Mouse (Mus musculus): ENCODE data around the gene Trit1.
A peak's percentile ranks its signal among the peaks of the same experiment; 100 is the strongest.
"Not testable (repeated sequence)": the region's sequence is repeated elsewhere in the genome, so short reads cannot be mapped to it uniquely, and the experiment has no call there.

Trit1 gene

DNA sequence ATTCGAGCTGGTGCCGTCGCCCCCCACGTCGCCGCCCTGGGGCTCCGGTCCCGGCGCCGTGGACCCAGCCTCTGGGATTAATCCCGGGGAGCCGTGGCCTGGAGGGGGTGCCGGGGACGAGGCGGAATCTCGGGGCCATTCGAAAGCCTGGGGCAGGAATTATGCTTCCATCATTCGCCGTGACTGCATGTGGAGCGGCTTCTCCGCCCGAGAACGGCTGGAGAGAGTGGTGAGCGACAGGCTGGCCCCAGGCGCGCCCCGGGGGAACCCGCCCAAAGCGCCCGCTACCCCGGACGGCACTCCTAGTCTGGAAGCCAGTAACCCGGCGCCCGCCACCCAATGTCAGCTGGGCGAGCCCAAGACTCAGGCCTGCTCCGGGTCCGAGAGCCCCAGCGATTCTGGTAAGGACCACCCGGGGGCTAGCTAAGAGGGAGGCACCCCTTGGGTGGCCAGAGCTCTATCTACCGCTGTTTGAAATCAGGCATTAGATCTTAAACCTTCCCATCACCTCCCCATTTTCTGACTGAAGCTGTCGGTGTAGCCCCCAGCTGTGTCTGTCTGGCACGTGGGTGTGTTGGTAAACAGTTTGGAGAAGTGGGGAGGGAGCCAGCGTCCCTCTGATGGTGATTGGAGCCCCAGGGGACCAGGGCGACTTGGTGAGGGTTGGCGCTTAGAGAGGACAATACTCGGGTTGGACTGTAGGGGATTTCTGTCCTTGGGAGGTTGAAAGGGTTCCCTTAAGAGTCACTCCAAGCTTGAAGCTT, 19.6 kb upstream of the Trit1 start:
- ATAC-seq (ENCODE audit: insufficient number of reproducible peaks, low FRiP score, low TSS enrichment), result no peak

DNA sequence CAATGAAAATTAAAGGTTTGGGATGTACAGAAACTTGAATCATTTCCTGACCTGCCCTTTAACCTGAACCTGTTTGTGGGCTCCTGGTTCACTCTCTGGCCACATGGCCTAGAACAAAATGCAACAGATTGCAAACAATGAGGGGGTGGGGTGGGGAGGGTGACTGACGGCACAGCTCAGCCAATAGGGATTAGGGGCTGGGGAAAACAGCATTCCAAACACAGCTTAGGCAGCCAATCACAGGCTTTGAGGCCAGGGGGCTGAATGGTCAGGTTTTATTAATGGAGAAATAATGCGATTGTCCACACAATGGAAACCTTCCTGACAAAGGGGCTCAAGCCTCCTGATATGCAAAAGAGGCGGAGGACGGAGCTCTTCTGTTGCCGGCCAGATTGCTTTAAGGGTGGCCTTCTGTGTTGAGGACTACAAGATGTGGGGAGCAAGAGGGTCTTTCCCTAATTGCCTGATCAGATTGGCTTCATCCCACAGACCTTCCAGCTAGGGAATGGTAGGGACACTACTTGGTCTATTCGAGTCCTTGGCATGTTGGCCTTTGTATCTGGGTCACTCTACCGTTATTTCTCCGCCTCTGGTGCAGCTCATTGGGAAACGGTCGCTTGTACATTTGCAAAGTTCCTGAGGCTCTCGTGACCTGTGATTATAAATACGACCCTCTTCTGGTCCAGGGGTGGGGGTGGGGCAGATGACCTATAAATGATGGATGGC, 17.7 kb upstream of the Trit1 start:
- ATAC-seq (ENCODE audit: insufficient number of reproducible peaks, low FRiP score, low TSS enrichment), result no peak

DNA sequence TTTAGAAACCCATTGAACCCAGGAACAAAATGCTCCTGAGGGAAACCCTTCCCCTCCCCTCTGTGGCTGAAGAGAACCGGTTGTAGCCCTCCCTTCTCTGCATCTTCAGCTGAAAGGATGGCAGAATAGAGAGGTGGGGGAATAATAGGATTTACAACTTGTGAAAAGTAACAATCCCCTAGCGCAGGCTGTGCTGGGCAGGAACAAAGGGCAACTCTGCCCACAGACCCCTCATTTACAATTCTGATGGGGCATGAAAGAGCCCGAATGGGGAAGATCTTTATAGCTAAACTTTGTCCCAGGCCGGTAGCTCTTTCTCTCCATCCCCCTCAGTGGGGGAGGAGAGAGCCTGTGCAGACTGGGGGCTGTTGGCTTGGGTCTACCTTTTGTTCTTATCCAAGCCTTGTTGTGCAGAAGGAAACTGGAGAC, 17.1 kb upstream of the Trit1 start:
- no peak for ATAC-seq (ENCODE audit: insufficient number of reproducible peaks, low FRiP score, low TSS enrichment)

DNA sequence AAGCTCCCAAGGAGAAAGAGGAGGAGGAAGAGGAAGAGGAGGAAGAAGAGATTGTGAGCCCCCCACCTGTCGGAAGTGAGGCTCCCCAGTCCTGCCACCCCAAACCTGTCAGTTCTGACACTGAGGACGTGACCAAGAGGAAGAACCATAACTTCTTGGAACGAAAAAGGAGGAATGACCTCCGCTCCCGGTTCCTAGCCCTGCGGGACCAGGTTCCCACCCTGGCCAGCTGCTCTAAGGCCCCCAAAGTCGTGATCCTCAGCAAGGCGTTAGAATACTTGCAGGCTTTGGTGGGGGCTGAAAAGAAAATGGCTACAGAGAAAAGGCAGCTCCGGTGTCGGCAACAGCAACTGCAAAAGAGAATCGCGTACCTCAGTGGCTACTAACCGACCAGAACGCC, 16.3 kb upstream of the Trit1 start:
- ATAC-seq (ENCODE audit: insufficient number of reproducible peaks, low FRiP score, low TSS enrichment), result no peak

DNA sequence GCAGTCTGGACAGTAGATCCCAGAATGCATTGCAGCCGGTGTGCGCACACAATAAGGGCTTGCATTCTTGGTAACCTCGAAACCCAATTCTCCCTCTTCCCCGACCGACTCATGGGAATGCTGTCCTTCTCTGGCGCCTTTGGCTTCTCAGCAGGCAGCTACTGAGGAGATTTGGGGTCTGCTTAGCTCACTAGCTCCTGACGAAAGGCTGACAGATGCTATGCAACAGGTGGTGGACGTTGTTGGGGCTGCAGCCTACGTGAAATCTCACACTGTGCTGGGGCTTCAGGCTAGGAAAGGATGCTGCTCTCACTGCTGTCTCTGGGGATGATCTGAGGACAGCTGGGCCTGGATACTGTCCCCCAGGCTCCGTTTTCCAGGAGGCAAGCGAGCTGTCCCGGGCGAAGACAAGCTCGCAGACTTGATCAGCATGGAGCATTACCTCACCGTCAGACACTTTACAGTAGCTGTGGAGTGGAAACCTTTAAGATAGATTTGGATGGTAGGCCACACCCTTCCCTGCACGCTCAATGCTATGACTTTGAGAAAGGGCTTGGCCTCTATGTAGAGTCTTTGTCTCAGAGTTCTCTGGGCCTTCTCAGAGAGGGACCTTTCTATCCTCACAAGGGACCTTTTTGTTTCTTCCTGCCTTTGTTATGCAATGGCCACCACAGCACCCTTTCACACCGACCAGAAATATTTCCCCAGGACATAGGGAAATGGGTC, 15.6 kb upstream of the Trit1 start:
- ATAC-seq (ENCODE audit: insufficient number of reproducible peaks, low FRiP score, low TSS enrichment), result no peak

DNA sequence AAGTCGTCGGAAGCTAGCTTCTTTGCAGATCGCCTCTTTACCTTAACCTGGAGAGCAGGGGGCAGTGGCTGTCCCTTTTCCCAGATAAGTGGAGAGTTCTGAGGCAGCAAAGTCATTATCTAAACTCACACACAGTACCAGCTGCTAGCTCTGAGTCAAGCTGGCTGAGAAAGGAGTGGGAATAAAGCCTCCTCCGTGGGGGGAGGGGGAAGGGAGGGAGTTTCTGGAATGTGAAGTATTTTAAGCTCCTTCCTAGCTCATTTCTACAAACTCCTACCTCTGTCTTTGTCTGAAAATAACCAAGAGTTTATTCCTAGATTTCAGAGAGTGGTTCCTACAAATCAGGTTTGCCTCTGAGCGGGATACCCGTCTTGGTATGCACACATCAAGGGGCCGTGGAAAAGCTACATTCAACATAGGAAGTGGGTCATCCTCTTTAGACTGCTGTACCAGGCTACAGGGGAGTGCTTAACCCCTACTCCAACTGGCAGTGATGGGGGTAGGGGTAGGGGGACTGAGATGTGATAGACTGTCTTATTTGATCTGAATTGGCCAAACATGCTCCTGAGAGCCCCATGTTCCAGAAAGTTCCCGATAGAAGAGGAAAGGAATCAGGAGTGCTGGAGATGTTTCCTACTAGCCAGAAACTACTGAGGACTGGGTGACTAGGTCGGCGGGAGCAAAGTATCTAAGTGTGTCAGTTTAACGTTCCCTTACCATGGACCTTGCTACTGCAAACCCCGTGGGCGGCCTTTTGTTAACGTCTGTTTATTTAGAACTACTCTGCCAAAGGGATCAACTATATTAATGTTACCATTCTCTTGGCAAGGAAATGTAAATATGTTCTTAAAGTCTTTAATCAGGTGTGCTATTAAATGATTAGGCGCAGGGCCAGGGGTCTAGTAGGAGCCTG, 11.1 kb upstream of the Trit1 start:
- ATAC-seq (ENCODE audit: insufficient number of reproducible peaks, low FRiP score, low TSS enrichment), result no peak

DNA sequence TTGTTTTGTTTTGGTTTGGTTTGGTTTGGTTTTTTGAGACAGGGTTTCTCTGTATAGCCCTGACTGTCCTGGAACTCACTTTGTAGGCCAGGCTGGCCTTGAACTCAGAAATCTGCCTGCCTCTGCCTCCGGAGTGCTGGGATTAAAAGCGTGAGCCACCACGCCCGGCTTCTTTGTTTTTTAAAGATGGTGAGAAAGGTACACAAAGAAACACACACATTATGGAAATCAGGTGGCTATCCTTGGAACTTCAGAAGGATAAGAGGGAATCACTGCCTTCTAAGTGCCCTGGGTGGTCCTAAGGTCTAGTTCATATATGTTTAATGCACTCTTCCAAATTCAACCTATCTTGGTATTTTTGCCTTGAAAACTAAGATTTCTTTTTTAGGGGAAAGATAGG, 3.9 kb upstream of the Trit1 start:
- ATAC-seq (ENCODE audit: insufficient number of reproducible peaks, low FRiP score, low TSS enrichment), result not testable (repeated sequence)

DNA sequence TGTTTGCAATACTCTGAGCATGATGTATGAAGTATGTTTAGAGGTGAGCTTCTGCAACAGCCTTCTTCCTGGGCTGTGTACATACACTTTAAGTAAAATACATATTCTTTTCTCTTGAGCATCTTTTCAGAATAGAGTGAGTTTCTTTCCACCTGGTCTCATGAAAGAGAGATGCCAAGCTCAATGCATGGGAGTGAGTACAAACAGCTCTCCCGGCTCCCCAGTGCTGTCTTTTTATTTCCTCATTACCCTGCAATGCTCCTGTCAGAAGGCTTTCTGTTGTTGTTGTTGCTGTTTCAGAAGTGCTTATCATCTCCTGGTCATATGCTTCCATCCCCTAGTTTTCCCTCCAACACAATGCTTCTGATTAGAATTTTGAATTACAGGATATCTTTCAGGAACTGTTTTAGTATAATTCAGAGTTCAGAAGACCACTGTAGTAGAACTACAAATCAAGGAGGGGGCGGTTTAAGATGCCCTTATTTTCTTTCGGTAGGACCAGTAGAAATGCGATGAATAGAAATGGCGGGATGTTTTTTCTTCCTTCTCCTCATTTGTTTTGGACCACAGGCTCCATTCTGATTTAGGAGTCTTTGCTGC, 3.0 kb upstream of the Trit1 start:
- ATAC-seq (ENCODE audit: insufficient number of reproducible peaks, low FRiP score, low TSS enrichment), result no peak

DNA sequence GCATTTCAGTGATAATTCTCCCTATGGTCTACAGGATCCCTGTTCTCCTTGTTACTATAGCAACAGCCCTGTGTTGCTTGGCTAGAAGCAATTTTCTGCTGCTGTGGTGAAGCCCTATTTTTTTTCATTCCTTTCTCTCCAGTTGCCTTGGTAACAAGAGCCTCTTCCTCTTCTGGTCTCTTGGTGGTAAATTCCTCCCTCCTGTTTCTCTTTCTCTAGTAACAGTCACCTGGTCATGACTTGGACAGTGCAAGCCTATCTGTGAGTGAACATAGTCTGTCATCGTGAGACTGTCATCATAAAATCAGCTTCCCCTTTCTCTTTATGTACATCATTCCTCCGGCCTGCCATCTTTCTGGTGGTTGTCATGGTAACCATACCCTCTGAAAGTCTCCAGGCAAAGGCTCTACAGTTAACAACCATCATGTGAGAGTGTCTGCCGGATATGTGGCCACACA, 2.4 kb upstream of the Trit1 start:
- ATAC-seq (ENCODE audit: insufficient number of reproducible peaks, low FRiP score, low TSS enrichment), result peak; percentile 21; the same call in 1 of the 2 replicates

DNA sequence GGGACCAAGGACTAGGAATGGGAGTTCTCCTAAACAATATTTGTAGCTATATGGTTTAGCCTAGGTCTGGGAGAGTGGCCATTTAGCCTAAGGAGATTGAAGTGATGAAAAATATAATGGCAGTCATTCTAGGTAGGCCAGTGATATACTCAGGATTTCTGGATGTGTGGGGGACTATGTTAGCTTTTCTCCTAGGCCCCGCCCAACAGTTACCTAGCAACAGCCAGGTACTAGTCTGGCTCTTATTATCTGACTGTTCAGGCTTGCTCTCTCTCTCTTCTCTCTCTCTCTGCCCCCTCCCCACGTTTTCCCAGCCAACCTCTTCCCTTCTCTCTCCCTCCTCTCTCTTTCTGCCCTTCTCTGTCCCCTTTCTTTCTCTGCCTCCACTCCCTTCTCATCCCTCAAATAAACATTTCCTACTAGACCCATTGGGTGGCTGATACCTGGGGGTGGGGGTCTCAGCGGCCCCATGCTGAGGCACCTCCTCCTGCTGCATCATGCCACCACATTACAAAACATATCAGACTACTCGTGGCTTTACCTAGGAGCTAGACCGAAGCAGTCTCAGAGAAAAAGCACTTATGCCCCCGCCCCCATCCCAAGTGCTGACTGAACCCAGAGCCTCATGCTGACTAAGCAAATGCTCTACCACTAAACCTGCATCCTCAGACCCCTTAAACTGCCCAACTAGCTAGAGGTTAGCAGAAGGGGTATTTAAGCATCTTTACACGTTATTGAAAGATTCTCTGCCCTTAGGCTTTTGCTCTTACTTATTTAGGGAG, 1.7 kb upstream of the Trit1 start:
- ATAC-seq (ENCODE audit: insufficient number of reproducible peaks, low FRiP score, low TSS enrichment), result no peak

DNA sequence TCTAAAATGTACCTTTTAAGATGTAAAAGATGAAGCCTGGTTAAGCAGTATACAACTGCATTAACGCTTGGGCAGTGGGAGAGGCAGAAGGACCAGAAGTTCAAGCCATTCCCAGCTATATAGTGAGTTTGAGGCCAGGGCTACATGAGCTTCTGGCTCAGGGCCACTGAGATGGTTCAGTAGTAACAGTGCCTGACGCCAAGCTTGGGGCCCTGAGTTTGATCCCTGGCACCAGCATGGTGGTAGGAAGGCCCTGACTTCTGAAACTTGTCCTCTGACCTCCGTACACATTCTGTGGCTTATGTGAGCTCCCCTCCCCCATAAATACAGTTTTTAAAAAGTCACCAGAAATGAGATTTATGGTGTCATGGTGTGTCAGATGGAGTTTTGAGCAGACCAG, 5.2 kb downstream of the Trit1 start:
- ATAC-seq (ENCODE audit: insufficient number of reproducible peaks, low FRiP score, low TSS enrichment), result no peak

DNA sequence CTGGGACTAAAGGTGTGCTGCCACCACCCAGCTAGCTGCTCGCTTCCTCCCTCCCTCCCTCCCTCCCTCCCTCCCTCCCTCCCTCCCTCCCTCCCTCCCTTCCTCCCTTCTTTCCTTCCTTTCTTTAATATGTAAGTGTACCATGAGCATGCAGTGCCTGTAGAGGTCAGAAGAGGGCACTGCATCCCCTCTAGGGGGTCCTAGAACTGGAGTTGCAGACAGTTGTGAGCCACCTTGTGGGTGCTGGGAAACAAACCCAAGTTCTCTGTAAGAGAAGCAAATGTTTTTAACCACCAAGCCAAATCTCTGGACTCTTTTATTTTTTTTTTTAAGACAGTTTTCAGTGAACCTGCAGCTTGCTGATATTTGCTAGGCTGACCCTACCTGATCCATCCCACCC, 6.5 kb downstream of the Trit1 start:
- ATAC-seq (ENCODE audit: insufficient number of reproducible peaks, low FRiP score, low TSS enrichment), result no peak

DNA sequence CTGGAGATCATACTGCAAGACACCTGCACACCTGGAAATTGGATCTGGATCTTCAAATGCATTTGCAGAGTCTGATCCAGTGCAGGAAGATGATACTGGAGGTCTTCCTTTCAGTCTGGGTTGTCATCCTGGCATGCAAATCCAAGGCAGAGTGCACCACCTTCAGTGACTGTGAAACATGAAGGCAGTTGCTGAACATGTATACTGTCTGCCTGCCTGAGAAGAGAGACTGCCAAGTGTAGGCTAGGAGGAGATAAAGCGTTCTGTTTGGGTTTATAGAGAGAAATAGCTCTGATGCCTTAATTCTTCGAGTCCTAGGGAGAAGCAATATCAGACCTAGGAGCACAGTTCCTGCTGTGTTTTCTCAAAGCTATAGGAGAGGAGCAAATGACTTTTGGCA, 9.0 kb downstream of the Trit1 start:
- no peak for ATAC-seq (ENCODE audit: insufficient number of reproducible peaks, low FRiP score, low TSS enrichment)

DNA sequence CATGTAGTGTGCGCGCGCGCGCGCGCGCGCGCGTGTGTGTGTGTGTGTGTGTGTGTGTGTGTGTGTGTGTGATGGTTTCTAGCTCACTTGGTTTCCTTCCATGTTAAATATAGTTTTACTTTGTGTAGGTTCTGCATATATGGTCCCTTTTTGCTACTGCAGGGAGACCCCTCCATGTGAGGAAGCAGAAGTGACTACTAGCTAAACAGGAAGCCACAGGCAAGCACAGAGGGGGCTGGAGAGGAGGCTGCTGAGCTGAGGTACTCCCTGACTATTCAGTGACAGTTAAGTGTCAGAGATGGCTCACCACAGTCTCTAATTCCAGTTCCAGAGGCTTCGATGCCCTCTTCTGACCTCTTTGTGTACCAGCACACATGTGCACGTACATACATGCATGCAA, 9.8 kb downstream of the Trit1 start:
- no peak for ATAC-seq (ENCODE audit: insufficient number of reproducible peaks, low FRiP score, low TSS enrichment)

DNA sequence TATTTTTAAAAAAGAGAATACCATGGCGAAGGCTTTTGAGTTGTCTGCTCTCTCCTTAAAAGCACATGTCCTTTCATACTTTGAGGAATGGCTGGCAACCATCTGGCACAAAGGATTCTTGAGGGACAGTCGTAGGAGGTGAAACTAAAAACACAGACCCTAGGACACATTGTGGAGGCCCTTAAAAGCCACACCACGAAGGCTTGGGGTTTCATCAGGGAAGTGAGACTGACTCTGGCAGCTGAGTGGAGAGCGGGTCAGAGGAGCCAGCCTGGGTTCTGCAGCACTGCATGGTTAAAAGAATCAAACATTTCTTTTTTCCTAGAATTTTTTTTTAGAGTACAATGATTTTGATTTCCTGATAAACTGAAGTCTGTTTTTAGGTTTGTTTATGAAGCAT, 10.2 kb downstream of the Trit1 start:
- ATAC-seq (ENCODE audit: insufficient number of reproducible peaks, low FRiP score, low TSS enrichment), result no peak

DNA sequence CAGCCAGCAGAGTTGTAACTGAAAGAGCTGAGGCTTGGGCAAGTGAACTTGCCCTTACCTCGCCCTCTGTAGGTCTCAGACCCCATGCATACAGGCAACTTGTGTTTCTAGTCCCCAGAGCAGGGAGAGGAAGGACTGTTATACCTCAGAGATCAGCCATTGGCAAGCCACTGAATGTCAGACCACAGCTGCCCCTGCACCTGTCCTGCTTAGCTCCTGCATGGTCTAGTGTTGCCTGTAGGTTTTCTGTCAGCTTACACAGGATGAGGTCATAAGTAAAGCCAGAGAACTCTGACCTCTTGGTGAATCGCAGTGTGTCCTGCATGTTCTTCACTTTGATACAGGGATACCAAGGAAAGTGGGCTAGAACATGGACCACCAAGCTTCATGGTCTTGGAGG, 18.4 kb downstream of the Trit1 start:
- no peak for ATAC-seq (ENCODE audit: insufficient number of reproducible peaks, low FRiP score, low TSS enrichment)

DNA sequence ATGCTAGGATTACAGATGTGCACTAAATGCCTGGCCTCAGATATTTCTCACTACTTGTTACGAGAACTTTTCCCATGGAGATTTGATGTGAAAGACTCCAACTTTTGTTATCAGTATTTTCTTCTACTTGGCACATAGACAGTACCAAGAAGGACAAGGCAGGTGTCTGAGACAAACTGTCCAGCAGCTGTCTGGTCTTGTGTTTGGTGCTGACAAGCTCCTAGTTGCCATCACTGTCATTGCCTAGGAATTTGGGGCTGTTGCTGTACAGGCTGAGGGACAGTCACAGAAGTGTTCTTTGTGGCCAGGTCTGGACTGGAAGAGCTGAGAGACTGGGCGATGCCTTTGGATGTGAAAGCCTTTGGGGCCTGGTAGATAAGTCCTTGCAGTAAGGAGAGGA, 19.2 kb downstream of the Trit1 start:
- no peak for ATAC-seq (ENCODE audit: insufficient number of reproducible peaks, low FRiP score, low TSS enrichment)

DNA sequence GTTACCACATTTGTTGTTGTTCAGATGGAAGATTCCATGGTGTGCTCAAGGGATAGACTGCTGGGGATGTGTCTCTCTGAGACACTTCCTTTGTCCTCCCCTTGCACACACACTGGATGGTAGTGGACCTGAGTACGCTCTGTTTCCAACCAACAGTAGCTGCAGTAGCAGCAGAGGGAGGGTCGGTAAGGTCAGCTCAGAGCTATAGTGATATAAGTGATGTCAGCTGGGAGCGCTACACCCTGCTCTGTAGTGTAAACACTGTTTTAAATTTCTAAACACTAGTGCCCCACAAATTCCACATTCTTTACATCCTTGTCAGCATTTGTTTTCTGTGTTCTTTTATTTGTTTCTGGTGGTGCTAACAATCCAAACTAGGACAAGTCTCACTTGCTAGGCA, 20.3 kb downstream of the Trit1 start:
- no peak for ATAC-seq (ENCODE audit: insufficient number of reproducible peaks, low FRiP score, low TSS enrichment)

DNA sequence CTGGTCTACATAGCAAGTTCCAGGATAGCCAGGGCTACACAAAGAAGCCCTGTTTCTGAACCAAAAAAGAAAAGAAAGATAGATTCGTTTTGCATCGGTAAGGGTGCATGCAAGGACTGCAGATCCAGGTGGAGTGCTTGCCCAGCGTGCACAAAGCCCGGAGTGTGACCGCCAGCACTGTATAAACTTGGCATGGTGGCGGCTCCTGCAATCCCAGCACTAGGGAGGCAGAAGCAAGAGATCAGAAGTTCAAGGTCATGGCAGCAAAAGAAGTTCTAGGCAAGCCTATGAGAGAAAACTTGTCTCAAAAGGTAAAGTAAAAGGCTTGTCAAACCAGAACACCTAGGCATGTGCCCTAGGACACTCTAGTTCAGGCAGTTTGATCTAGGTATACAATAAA, 24.7 kb downstream of the Trit1 start:
- no peak for ATAC-seq (ENCODE audit: insufficient number of reproducible peaks, low FRiP score, low TSS enrichment)

Measured in cerebellum, adult (tissue).